Mouse (Mus musculus): ENCODE results near the gene Tm6sf1.

GRCm38 (mm10) chr7:81874636-81875035, 15.8 kb downstream of the Tm6sf1 start:
- TF ChIP-seq EP300 (IDR thresholded peaks at IDR 0.05; ENCODE audit: low read depth), result no peak
- no peak for TF ChIP-seq CTCF (IDR thresholded peaks at IDR 0.05; ENCODE audit: low read depth)

Data from heart, postnatal 0 days (tissue).